Mouse (Mus musculus) limb, embryonic 15.5 days (tissue): ENCODE measurements around the gene Oard1. TPM values are rescaled to one million over a fixed set of nuclear protein-coding genes. Genes with fewer than 3 reads are reported as not detected.

Experiments used
- ATAC-seq: fragments of 200-750 bp; cut with Nextera tagmentation; 2 replicates; pipeline ENCODE4 v1.8.0; 2017; ENCODE audit warnings: low read depth, moderate TSS enrichment; ENCODE audit not compliant: insufficient number of reproducible peaks, low FRiP score, low TSS enrichment
- H3K27ac ChIP-seq: fragments of 300-500 bp; sonication (generic); 2 replicates; pipeline ENCODE4 v1.5.1; 2015; ENCODE audit warnings: moderate library complexity, mild to moderate bottlenecking, inconsistent platforms
- H3K27me3 ChIP-seq: fragments of 300-500 bp; sonication (generic); 2 replicates; pipeline ENCODE4 v1.6.1; 2015; ENCODE audit warnings: inconsistent platforms
- H3K36me3 ChIP-seq: fragments of 300-500 bp; sonication (generic); 2 replicates; pipeline ENCODE4 v1.6.1; 2015; ENCODE audit warnings: inconsistent platforms
- H3K4me1 ChIP-seq: fragments of 300-500 bp; sonication (generic); 2 replicates; pipeline ENCODE4 v1.6.1; 2015; ENCODE audit warnings: inconsistent platforms
- H3K4me2 ChIP-seq: fragments of 300-500 bp; sonication (generic); 2 replicates; pipeline ENCODE4 v1.6.1; 2015; ENCODE audit warnings: mild to moderate bottlenecking, inconsistent platforms
- H3K4me3 ChIP-seq: fragments of 300-500 bp; sonication (generic); 2 replicates; pipeline ENCODE4 v1.5.1; 2015; ENCODE audit warnings: mild to moderate bottlenecking, inconsistent platforms
- H3K9ac ChIP-seq: fragments of 300-500 bp; sonication (generic); 2 replicates; pipeline ENCODE4 v1.6.1; 2015; ENCODE audit warnings: inconsistent platforms
- H3K9me3 ChIP-seq: fragments of 300-500 bp; sonication (generic); 2 replicates; pipeline ENCODE4 v1.6.1; 2016; ENCODE audit warnings: inconsistent platforms
- WGBS: fragments of 180-500 bp; shearing (Covaris S2); methylation state at CpG from one replicate; pipeline ENCODE4 v1.1.7; 2015; 5-methylcytosine and 5-hydroxymethylcytosine counted together
- polyA plus RNA-seq: library from polyadenylated mRNA; unstranded; fragments of >200 nt; fragmentation: Nextera tagmentation; extraction: Ambion mirVana; gene quantifications from 2 replicates; pipeline ENCODE4 v1.2.1, GENCODE M21; 2015

The Oard1 gene
- polyA plus RNA-seq, 1 experiment from 2014 or later = 38.4 TPM

DNA sequence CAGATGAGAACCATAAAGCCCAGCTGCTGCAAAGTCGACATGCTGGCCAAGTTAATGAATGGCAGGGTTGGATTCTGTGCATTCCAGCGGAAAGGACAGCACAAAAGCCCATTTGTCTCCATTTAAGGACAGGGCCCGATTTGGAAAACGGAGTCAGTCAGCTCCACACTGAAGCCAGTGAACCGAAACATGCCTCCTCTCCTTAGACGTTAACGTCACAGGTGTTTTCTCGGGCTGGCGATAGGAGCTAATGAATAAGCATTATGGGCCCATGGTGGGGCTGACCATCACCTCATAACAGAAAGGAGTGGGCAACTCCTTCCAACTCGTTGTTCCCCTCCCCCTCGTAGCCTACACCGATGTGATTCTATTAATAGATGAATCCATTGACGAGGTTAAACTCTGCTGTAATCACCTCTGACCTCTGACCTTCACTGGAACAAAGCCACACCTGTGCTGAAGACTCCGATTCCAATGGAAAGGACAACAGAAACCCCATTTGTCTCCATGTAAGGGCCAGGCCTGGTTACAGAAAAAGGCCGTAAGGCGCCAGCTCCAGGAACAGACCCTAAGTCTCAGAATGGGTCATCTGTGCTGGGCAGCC is 33.8 kb downstream of the Oard1 start:
- ATAC-seq = no peak
- no peak overlapping the region for H3K27ac ChIP-seq
- no peaks in the 10 kb centered on the region for H3K4me1 ChIP-seq
- no peaks in the 10 kb centered on the region for H3K27me3 ChIP-seq
- no peak overlapping the region for H3K4me3 ChIP-seq
- no peak overlapping the region for H3K4me2 ChIP-seq
- no peak overlapping the region for H3K9ac ChIP-seq
- WGBS = 70% methylated on average over 16 of the region's 16 CpGs
- no peaks in the 10 kb centered on the region for H3K9me3 ChIP-seq
- H3K36me3 ChIP-seq = no peaks in the 10 kb centered on the region

DNA sequence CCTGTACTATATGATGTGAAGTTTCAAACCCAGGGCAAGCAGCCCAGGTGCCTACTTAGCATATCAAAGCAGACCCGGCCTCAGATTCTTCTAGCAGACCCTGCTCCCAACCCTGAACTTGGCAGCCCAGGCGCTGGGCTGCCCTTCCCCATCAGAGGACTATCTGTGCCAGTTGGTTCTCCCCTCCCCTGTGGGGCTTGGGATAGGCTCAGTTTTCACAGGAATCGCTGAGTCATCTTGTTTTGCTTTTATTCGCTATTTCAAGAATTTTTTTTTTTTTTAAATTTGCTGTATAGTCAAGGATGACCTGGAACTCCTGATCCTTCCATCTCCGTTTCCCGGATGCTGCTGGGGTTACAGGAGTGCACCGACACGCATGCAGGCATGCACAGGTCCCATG is 37.9 kb downstream of the Oard1 start:
- Histone ChIP-seq H3K4me1 (no peaks in the 10 kb centered on the region), H3K27me3 (no peaks in the 10 kb centered on the region), H3K36me3 (no peaks in the 10 kb centered on the region), H3K9ac (no peak overlapping the region), H3K9me3 (no peaks in the 10 kb centered on the region), H3K4me2 (no peak overlapping the region), H3K27ac (no peak overlapping the region), H3K4me3 (no peak overlapping the region)
- 67% methylated on average over 8 of the region's 8 CpGs for WGBS
- no peak for ATAC-seq

- Histone ChIP-seq H3K36me3 (no peaks in the 10 kb centered on the region), H3K4me3 (no peak overlapping the region), H3K27me3 (no peaks in the 10 kb centered on the region), H3K9ac (no peak overlapping the region), H3K27ac (no peak overlapping the region), H3K9me3 (no peaks in the 10 kb centered on the region), H3K4me1 (no peaks in the 10 kb centered on the region), H3K4me2 (no peak overlapping the region)
- ATAC-seq = no peak
- 83% methylated on average over 13 of the region's 13 CpGs for WGBS
These were observed 41.0 kb downstream of the Oard1 start for GRCm38 (mm10) chr17:48450666-48451352.

GRCm38 (mm10) chr17:48451353-48451675 is 41.5 kb downstream of the Oard1 start, which contains the start of gene Tspo2:
Gene Tspo2, minus strand, starts transcription at chr17:48451522.
- H3K27ac ChIP-seq = no peak within 1 kb of the TSS
- WGBS = 54% methylated on average over 7 of the region's 7 CpGs
- no peak for ATAC-seq

DNA sequence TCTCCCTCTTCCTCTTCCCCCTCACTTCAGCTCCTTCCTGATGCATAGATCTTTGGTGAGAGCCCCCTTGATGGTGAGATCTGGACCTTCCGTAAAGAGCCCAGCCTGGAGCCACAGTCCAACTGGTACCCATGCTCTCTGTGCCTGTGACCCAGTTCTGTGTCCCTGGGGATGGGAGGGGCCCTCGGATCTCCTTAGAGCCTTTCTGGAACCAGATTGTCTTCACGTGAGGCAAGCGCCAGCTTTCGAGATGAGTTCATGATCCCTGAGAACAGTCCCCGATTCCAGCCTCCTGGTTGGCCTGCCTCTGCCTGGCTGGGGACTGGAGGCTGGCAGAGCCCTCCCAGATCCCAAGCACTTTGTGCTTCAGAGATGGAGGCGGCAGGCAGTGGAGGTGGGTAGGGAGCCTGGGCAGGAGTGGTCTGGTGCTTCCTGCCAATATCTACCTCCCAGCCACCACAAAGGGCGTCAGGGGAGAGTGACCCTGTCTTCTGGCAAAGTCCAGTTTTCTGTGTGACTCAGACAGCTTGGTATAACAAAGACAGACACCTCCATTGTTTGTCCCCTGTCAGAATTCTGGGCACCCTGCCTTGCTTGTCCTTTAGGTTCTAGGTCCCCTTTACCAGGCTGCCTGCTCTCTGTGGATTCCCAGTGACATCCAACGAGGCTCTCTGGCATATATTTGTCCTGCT is 42.1 kb downstream of the Oard1 start:
- ATAC-seq = no peak
- H3K4me3 ChIP-seq = no peak overlapping the region
- H3K27ac ChIP-seq = no peak overlapping the region
- no peaks in the 10 kb centered on the region for H3K36me3 ChIP-seq
- WGBS = 67% methylated on average over 9 of the region's 9 CpGs
- H3K4me1 ChIP-seq = no peaks in the 10 kb centered on the region
- H3K4me2 ChIP-seq = no peak overlapping the region
- H3K9me3 ChIP-seq = no peaks in the 10 kb centered on the region
- H3K27me3 ChIP-seq = no peaks in the 10 kb centered on the region
- no peak overlapping the region for H3K9ac ChIP-seq

More at GRCm38 (mm10) chr17:48451353-48451675, 41.5 kb downstream of the Oard1 start, which contains the start of gene Tspo2:
- Histone ChIP-seq H3K9ac (no peak within 1 kb of the TSS), H3K4me1 (no peaks in the 10 kb centered on the region), H3K27me3 (no peaks in the 10 kb centered on the region), H3K4me2 (no peak within 1 kb of the TSS), H3K4me3 (no peak within 1 kb of the TSS), H3K36me3 (no peaks in the 10 kb centered on the region), H3K9me3 (no peaks in the 10 kb centered on the region)

DNA sequence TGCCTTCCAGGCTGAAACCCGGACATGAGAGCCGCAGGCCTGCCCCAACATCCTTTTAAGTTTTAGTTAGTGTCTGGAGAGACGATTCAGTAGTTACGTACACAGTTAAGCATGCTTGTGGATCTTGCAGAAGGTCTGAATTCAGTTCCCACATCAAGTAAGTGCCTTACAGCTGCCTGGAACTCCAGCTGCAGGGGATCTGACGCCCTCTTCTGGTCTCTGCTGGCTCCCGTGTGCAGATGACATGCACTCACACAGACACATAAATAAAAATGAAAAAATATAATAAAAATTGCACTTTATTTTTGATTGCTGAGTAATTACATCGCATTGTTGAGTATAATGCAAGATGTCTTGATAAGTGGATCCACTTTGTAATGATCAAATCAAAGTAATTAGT is 43.7 kb downstream of the Oard1 start:
- Histone ChIP-seq H3K9ac (no peak overlapping the region), H3K4me2 (no peak overlapping the region), H3K9me3 (no peaks in the 10 kb centered on the region), H3K36me3 (no peaks in the 10 kb centered on the region), H3K4me1 (no peaks in the 10 kb centered on the region), H3K27ac (no peak overlapping the region), H3K4me3 (no peak overlapping the region), H3K27me3 (no peaks in the 10 kb centered on the region)
- no peak for ATAC-seq
- WGBS = 67% methylated on average over 7 of the region's 7 CpGs

DNA sequence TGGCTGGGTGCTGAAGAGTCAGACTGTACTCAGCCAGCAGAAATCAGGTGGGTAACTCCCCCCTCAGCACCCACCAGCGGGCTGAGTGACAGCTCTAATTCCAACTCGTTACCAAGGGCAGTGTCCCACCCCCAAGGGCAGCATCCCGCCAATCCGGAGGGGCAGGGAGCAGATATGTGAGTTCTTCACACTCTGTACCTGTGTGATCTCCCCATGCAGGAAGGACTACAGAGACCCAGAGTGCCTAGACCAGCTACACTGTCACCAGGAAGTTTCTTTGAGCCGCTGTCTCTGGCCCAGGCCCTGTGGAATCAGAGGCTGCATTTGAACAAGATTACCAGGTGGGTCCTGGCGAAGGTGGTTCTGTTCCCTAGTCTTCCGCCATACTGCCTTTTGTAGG is 44.4 kb downstream of the Oard1 start:
- no peak overlapping the region for H3K27ac ChIP-seq
- ATAC-seq = no peak
- H3K36me3 ChIP-seq = no peaks in the 10 kb centered on the region
- H3K4me1 ChIP-seq = no peaks in the 10 kb centered on the region
- no peak overlapping the region for H3K4me3 ChIP-seq
- no peaks in the 10 kb centered on the region for H3K9me3 ChIP-seq
- no peak overlapping the region for H3K9ac ChIP-seq
- whole genome bisulfite sequencing = 55% methylated on average over 7 of the region's 7 CpGs
- H3K27me3 ChIP-seq = no peaks in the 10 kb centered on the region
- H3K4me2 ChIP-seq = no peak overlapping the region

GRCm38 (mm10) chr17:48454688-48455087 is 44.9 kb downstream of the Oard1 start, which contains the start of gene Unc5cl:
Gene Unc5cl, plus strand, starts transcription at chr17:48454901.
- Histone ChIP-seq H3K36me3 (no peaks in the 10 kb centered on the region), H3K4me3 (no peak within 1 kb of the TSS), H3K27ac (no peak within 1 kb of the TSS), H3K4me1 (no peaks in the 10 kb centered on the region), H3K4me2 (no peak within 1 kb of the TSS), H3K9ac (no peak within 1 kb of the TSS), H3K27me3 (no peaks in the 10 kb centered on the region), H3K9me3 (no peaks in the 10 kb centered on the region)
- WGBS = 53% methylated on average over 11 of the region's 11 CpGs
- no peak for ATAC-seq

GRCm38 (mm10) chr17:48455955-48456354 is 46.1 kb downstream of the Oard1 start:
- Histone ChIP-seq H3K9me3 (no peaks in the 10 kb centered on the region), H3K9ac (no peak overlapping the region), H3K4me1 (no peaks in the 10 kb centered on the region), H3K27ac (no peak overlapping the region), H3K4me2 (no peak overlapping the region), H3K4me3 (no peak overlapping the region), H3K27me3 (no peaks in the 10 kb centered on the region), H3K36me3 (no peaks in the 10 kb centered on the region)
- 89% methylated on average over 2 of the region's 2 CpGs for WGBS
- ATAC-seq = no peak

DNA sequence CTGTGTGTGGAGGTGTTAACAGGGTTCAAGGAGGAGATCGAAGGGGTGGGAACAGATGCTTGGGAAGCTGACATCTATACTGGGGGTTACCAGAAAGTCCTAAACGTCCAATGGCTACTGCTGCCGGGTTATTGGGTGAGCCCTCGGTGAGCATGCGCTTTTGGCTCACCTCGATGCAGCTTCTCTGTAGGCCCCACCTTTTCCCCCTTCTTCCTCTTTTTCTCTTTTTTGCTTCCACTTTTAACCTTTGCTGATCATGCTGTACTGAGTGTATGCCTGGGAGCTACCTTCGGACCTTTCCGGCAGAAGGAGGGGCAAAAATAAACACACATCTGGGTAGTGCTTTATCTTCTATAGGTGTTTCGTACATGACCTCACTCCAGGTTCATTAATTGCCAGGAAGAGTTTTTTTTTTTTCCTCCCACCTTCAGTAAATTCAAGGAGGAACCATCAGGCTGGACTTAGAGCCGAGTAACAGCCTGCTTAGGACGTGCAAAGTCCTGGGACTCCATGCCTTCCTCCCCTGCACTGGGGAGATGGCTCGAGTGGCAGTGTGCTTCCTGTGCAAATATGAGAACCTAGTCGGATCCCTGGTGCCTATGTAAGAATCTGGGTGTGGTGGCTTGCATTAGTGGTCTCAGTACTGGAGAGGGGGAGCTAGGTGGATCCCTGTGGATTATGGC is 48.3 kb downstream of the Oard1 start:
- ATAC-seq = no peak

GRCm38 (mm10) chr17:48462096-48462495 is 52.3 kb downstream of the Oard1 start:
- Histone ChIP-seq H3K4me2 (no peak overlapping the region), H3K9me3 (no peaks in the 10 kb centered on the region), H3K4me1 (peaks cover 6% of the 10 kb centered on the region), H3K36me3 (no peaks in the 10 kb centered on the region), H3K9ac (no peak overlapping the region), H3K27ac (no peak overlapping the region), H3K4me3 (no peak overlapping the region), H3K27me3 (peaks cover 3% of the 10 kb centered on the region)
- no peak for ATAC-seq
- WGBS = 89% methylated on average over 13 of the region's 13 CpGs

More for the DNA sequence above, 48.3 kb downstream of the Oard1 start:
- Histone ChIP-seq H3K27ac (no peak overlapping the region), H3K4me1 (no peaks in the 10 kb centered on the region), H3K4me2 (no peak overlapping the region), H3K36me3 (no peaks in the 10 kb centered on the region), H3K4me3 (no peak overlapping the region), H3K9me3 (no peaks in the 10 kb centered on the region), H3K27me3 (no peaks in the 10 kb centered on the region), H3K9ac (no peak overlapping the region)
- WGBS = 68% methylated on average over 13 of the region's 13 CpGs

DNA sequence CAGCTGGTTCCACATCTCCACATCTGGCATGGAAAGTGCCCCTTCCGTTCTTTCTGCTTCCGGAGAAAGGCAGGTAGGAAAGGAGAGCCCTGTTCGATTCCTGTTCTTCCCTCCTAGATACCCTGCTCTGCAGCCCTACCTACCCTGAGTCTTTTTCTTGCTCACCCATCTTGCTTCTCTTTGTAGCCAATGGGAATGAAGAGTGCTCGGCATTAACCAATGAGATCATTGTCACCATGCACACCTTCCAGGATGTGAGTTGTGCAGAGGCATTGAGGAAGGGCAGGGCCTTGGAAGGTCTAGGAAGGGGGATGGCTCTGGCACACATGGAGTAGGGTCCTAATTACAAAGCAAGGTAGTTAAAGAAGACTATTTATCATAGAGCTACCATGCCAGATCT is 53.6 kb downstream of the Oard1 start:
- Histone ChIP-seq H3K9ac (no peak overlapping the region), H3K27ac (no peak overlapping the region), H3K9me3 (no peaks in the 10 kb centered on the region), H3K4me3 (no peak overlapping the region), H3K4me1 (peaks cover 12% of the 10 kb centered on the region), H3K4me2 (no peak overlapping the region), H3K27me3 (peaks cover 7% of the 10 kb centered on the region), H3K36me3 (no peaks in the 10 kb centered on the region)
- WGBS = 94% methylated on average over 4 of the region's 4 CpGs
- ATAC-seq = no peak
